Mouse (Mus musculus) forebrain, embryonic 16.5 days (tissue): ENCODE measurements around the gene Tas2r107. TPM values are rescaled to one million over a fixed set of nuclear protein-coding genes. Genes with fewer than 3 reads are reported as not detected.
"Not testable (repeated sequence)": the region's sequence is repeated elsewhere in the genome, so short reads cannot be mapped to it uniquely, and the experiment has no call there.

Experiments used
- ATAC-seq: fragments of 200-750 bp; cut with Nextera tagmentation; 2 replicates; pipeline ENCODE4 v1.8.0; 2017; ENCODE audit warnings: mild to moderate bottlenecking, moderate library complexity
- H3K27ac ChIP-seq: fragments of 300-500 bp; sonication (generic); 2 replicates; pipeline ENCODE4 v1.5.1; 2014; ENCODE audit warnings: low read length, control low read depth
- H3K27me3 ChIP-seq: fragments of 300-500 bp; sonication (generic); replicated peaks from 2 replicates; pipeline ENCODE4 v1.6.1; 2014; ENCODE audit warnings: low read length; ENCODE audit not compliant: control insufficient read depth, insufficient read depth
- H3K36me3 ChIP-seq: fragments of 300-500 bp; sonication (generic); 2 replicates; pipeline ENCODE4 v1.6.1; 2014; ENCODE audit not compliant: control insufficient read depth, insufficient read depth
- H3K4me1 ChIP-seq: fragments of 300-500 bp; sonication (generic); replicated peaks from 2 replicates; pipeline ENCODE4 v1.6.1; 2014; ENCODE audit warnings: low read length; ENCODE audit not compliant: control insufficient read depth, insufficient read depth
- H3K4me2 ChIP-seq: fragments of 300-500 bp; sonication (generic); 2 replicates; pipeline ENCODE4 v1.6.1; 2014; ENCODE audit warnings: mild to moderate bottlenecking, low read length, control low read depth
- H3K4me3 ChIP-seq: fragments of 300-500 bp; sonication (generic); replicated peaks from 2 replicates; pipeline ENCODE4 v1.5.1; 2014; ENCODE audit warnings: mild to moderate bottlenecking, low read length, control low read depth
- H3K9ac ChIP-seq: fragments of 300-500 bp; sonication (generic); replicated peaks from 2 replicates; pipeline ENCODE4 v1.6.1; 2014; ENCODE audit warnings: low read depth, low read length, control low read depth
- H3K9me3 ChIP-seq: fragments of 300-500 bp; sonication (generic); 2 replicates; pipeline ENCODE4 v1.6.1; 2016; ENCODE audit warnings: low read length; ENCODE audit not compliant: control insufficient read depth
- WGBS: fragments of 180-500 bp; shearing (Covaris S2); extraction: QIAGEN DNeasy Blood & Tissue Kit; methylation state at CpG from one replicate; pipeline ENCODE4 v1.1.7; 2014; 5-methylcytosine and 5-hydroxymethylcytosine counted together
- polyA plus RNA-seq: library from polyadenylated mRNA; unstranded; fragments of >200 nt; fragmentation: Nextera tagmentation; extraction: Ambion mirVana; gene quantifications from 2 replicates; pipeline ENCODE4 v1.2.1, GENCODE M21; 2015

Tas2r107 gene
- polyA plus RNA-seq = not detected in 2 replicates

GRCm38 (mm10) chr6:131660049-131660448 lies at the start of gene Tas2r107:
TSS of gene Tas2r107 (minus strand) at chr6:131660149.
- Histone ChIP-seq H3K4me2 (no peak within 1 kb of the TSS), H3K4me3 (no peak within 1 kb of the TSS), H3K4me1 (no peaks in the 10 kb centered on the region), H3K27ac (no peak within 1 kb of the TSS), H3K27me3 (no peaks in the 10 kb centered on the region), H3K9ac (no peak within 1 kb of the TSS), H3K36me3 (no peaks in the 10 kb centered on the region), H3K9me3 (peaks cover 7% of the 10 kb centered on the region)
- ATAC-seq = no peak

- no peak within 1 kb of the TSS for H3K4me3 ChIP-seq
- H3K9me3 ChIP-seq = no peaks in the 10 kb centered on the region; the same call in 1 of the 2 replicates
- no peaks in the 10 kb centered on the region for H3K27me3 ChIP-seq
- H3K4me2 ChIP-seq = no peak within 1 kb of the TSS
- no peak within 1 kb of the TSS for H3K9ac ChIP-seq
- ATAC-seq = no peak
- no peaks in the 10 kb centered on the region for H3K36me3 ChIP-seq
- H3K4me1 ChIP-seq = no peaks in the 10 kb centered on the region
- H3K27ac ChIP-seq = no peak within 1 kb of the TSS
These were observed 30.0 kb upstream of the Tas2r107 start, which contains the start of gene Tas2r114 for GRCm38 (mm10) chr6:131689963-131690362. TSS of gene Tas2r114 (minus strand) at chr6:131690063.

- no peak for ATAC-seq
These were observed 27.4 kb upstream of the Tas2r107 start, which contains the start of gene Tas2r105 for GRCm38 (mm10) chr6:131687395-131687794. TSS of gene Tas2r105 (minus strand) at chr6:131687495.

GRCm38 (mm10) chr6:131685644-131686043 lies 25.7 kb upstream of the Tas2r107 start, which contains the start of gene Tas2r104:
TSS of gene Tas2r104 (minus strand) at chr6:131685744.
- H3K27ac ChIP-seq = no peak within 1 kb of the TSS
- no peaks in the 10 kb centered on the region for H3K36me3 ChIP-seq
- no peaks in the 10 kb centered on the region; the same call in 1 of the 2 replicates for H3K9me3 ChIP-seq
- H3K4me3 ChIP-seq = no peak within 1 kb of the TSS
- WGBS = 73% methylated on average over 1 of the region's 1 CpGs
- no peaks in the 10 kb centered on the region for H3K27me3 ChIP-seq
- H3K9ac ChIP-seq = no peak within 1 kb of the TSS
- no peak for ATAC-seq
- no peaks in the 10 kb centered on the region for H3K4me1 ChIP-seq
- H3K4me2 ChIP-seq = no peak within 1 kb of the TSS

More at GRCm38 (mm10) chr6:131687395-131687794, 27.4 kb upstream of the Tas2r107 start, which contains the start of gene Tas2r105:
- H3K4me2 ChIP-seq = no peak within 1 kb of the TSS
- no peaks in the 10 kb centered on the region for H3K27me3 ChIP-seq
- H3K27ac ChIP-seq = no peak within 1 kb of the TSS
- no peak within 1 kb of the TSS for H3K9ac ChIP-seq
- H3K36me3 ChIP-seq = no peaks in the 10 kb centered on the region
- no peaks in the 10 kb centered on the region for H3K4me1 ChIP-seq
- H3K9me3 ChIP-seq = no peaks in the 10 kb centered on the region; the same call in 1 of the 2 replicates
- no peak within 1 kb of the TSS for H3K4me3 ChIP-seq
- WGBS = 64% methylated on average over 1 of the region's 1 CpGs

- ATAC-seq = no peak
- no peaks in the 10 kb centered on the region for H3K4me1 ChIP-seq
- no peak within 1 kb of the TSS for H3K4me2 ChIP-seq
- H3K27ac ChIP-seq = no peak within 1 kb of the TSS
- H3K36me3 ChIP-seq = no peaks in the 10 kb centered on the region
- no peak within 1 kb of the TSS for H3K9ac ChIP-seq
- peaks cover 5% of the 10 kb centered on the region for H3K9me3 ChIP-seq
- H3K4me3 ChIP-seq = no peak within 1 kb of the TSS
- H3K27me3 ChIP-seq = no peaks in the 10 kb centered on the region
- WGBS = 75% methylated on average over 3 of the region's 3 CpGs
These were observed 18.8 kb upstream of the Tas2r107 start, which contains the start of gene Tas2r106 for GRCm38 (mm10) chr6:131678786-131679185. TSS of gene Tas2r106 (minus strand) at chr6:131678886.

GRCm38 (mm10) chr6:131630812-131631211 lies 29.1 kb downstream of the Tas2r107 start, which contains the start of gene Tas2r130:
TSS of gene Tas2r130 (minus strand) at chr6:131630912.
- no peak within 1 kb of the TSS for H3K9ac ChIP-seq
- 72% methylated on average over 3 of the region's 3 CpGs for WGBS
- no peak within 1 kb of the TSS for H3K27ac ChIP-seq
- H3K4me3 ChIP-seq = no peak within 1 kb of the TSS
- no peaks in the 10 kb centered on the region for H3K36me3 ChIP-seq
- no peaks in the 10 kb centered on the region for H3K4me1 ChIP-seq
- no peaks in the 10 kb centered on the region for H3K9me3 ChIP-seq
- ATAC-seq = no peak
- no peaks in the 10 kb centered on the region for H3K27me3 ChIP-seq
- H3K4me2 ChIP-seq = no peak within 1 kb of the TSS

GRCm38 (mm10) chr6:131609956-131610355 lies 50.0 kb downstream of the Tas2r107 start:
- not testable (repeated sequence) for H3K4me2 ChIP-seq, ATAC-seq, H3K4me1 ChIP-seq, H3K4me3 ChIP-seq, H3K36me3 ChIP-seq, H3K27me3 ChIP-seq, H3K9me3 ChIP-seq, H3K9ac ChIP-seq, H3K27ac ChIP-seq
- whole genome bisulfite sequencing = 92% methylated on average over 1 of the region's 1 CpGs

Other genes starting within 250 kb of the Tas2r107 start
- gene 5430401F13Rik, start 173.7 kb downstream of the Tas2r107 start, polyA plus RNA-seq = not detected in 2 replicates
- not detected in 2 replicates for gene Gm6619, start 173.7 kb downstream of the Tas2r107 start, polyA plus RNA-seq
- gene Tas2r130, start 29.2 kb downstream of the Tas2r107 start, polyA plus RNA-seq = not detected in 2 replicates
- not detected in 2 replicates for gene Tas2r106, start 18.7 kb upstream of the Tas2r107 start, polyA plus RNA-seq
- not detected in 2 replicates for gene Tas2r104, start 25.6 kb upstream of the Tas2r107 start, polyA plus RNA-seq
- gene Tas2r105, start 27.3 kb upstream of the Tas2r107 start, polyA plus RNA-seq = not detected in 2 replicates
- gene Tas2r114, start 29.9 kb upstream of the Tas2r107 start, polyA plus RNA-seq = not detected in 2 replicates